Mouse (Mus musculus) forebrain, embryonic 13.5 days (tissue): ENCODE results near the gene Vpreb3. TPM values are rescaled to one million over a fixed set of nuclear protein-coding genes. Genes with fewer than 3 reads are reported as not detected.

ENCODE experiments used
- ATAC-seq: fragments of 200-750 bp; cut with Nextera tagmentation; 2 replicates; pipeline ENCODE4 v1.8.0; 2017
- H3K27ac ChIP-seq: fragments of 300-500 bp; sonication (generic); 2 replicates; pipeline ENCODE4 v1.5.1; 2015; ENCODE audit warnings: inconsistent platforms, mild to moderate bottlenecking, moderate library complexity
- H3K27me3 ChIP-seq: fragments of 300-500 bp; sonication (generic); 2 replicates; pipeline ENCODE4 v1.6.1; 2015; ENCODE audit warnings: mild to moderate bottlenecking, inconsistent platforms
- H3K36me3 ChIP-seq: fragments of 300-500 bp; sonication (generic); 2 replicates; pipeline ENCODE4 v1.6.1; 2015; ENCODE audit warnings: mild to moderate bottlenecking, inconsistent platforms; ENCODE audit not compliant: poor library complexity, severe bottlenecking
- H3K4me1 ChIP-seq: fragments of 300-500 bp; sonication (generic); 2 replicates; pipeline ENCODE4 v1.6.1; 2015; ENCODE audit warnings: inconsistent platforms
- H3K4me2 ChIP-seq: fragments of 300-500 bp; sonication (generic); 2 replicates; pipeline ENCODE4 v1.6.1; 2015; ENCODE audit warnings: inconsistent platforms, mild to moderate bottlenecking, moderate library complexity
- H3K4me3 ChIP-seq: fragments of 300-500 bp; sonication (generic); 2 replicates; pipeline ENCODE4 v1.5.1; 2015; ENCODE audit warnings: mild to moderate bottlenecking, inconsistent platforms
- H3K9ac ChIP-seq: fragments of 300-500 bp; sonication (generic); 2 replicates; pipeline ENCODE4 v1.6.1; 2015; ENCODE audit warnings: mild to moderate bottlenecking, inconsistent platforms
- H3K9me3 ChIP-seq: fragments of 300-500 bp; sonication (generic); replicated peaks from 2 replicates; pipeline ENCODE4 v1.6.1; 2016; ENCODE audit warnings: inconsistent platforms
- WGBS: fragments of 180-500 bp; shearing (Covaris S2); methylation state at CpG from one replicate; pipeline ENCODE4 v1.1.7; 2015; 5-methylcytosine and 5-hydroxymethylcytosine counted together
- polyA plus RNA-seq: library from polyadenylated mRNA; unstranded; fragments of >200 nt; fragmentation: Nextera tagmentation; extraction: Ambion mirVana; gene quantifications from 2 replicates; pipeline ENCODE4 v1.2.1, GENCODE M21; 2015

The Vpreb3 gene
- not detected in 2 replicates for polyA plus RNA-seq

- Histone ChIP-seq H3K9ac (no peak within 1 kb of the TSS), H3K4me3 (no peak within 1 kb of the TSS), H3K4me2 (no peak within 1 kb of the TSS), H3K27ac (no peak within 1 kb of the TSS; the same call in 1 of the 2 replicates), H3K36me3 (no peaks in the 10 kb centered on the region), H3K27me3 (peaks cover 2% of the 10 kb centered on the region; the same call in 1 of the 2 replicates), H3K4me1 (peaks cover 9% of the 10 kb centered on the region; the same call in 1 of the 2 replicates), H3K9me3 (no peaks in the 10 kb centered on the region)
- 85% methylated on average over 15 of the region's 15 CpGs for WGBS
- ATAC-seq, result no peak
These were observed at the start of gene Vpreb3 for GRCm38 (mm10) chr10:75942736-75943477. Vpreb3 (plus strand) TSS chr10:75943057.

GRCm38 (mm10) chr10:75893089-75893750 is 49.6 kb upstream of the Vpreb3 start, which contains the start of gene Derl3:
Derl3 (plus strand) TSS chr10:75893413.
- peak; percentile 99 for ATAC-seq
- Histone ChIP-seq H3K4me1 (peaks cover 6% of the 10 kb centered on the region), H3K4me3 (peak within 1 kb of the TSS; percentile 43), H3K9ac (peak within 1 kb of the TSS; percentile 63), H3K27me3 (no peaks in the 10 kb centered on the region), H3K4me2 (peak within 1 kb of the TSS; percentile 92), H3K27ac (no peak within 1 kb of the TSS; the same call in 1 of the 2 replicates), H3K36me3 (peaks cover 47% of the 10 kb centered on the region), H3K9me3 (no peaks in the 10 kb centered on the region)
- WGBS, result 2% methylated on average over 47 of the region's 51 CpGs

GRCm38 (mm10) chr10:75894601-75895000 is 48.3 kb upstream of the Vpreb3 start:
- WGBS, result 76% methylated on average over 6 of the region's 6 CpGs
- no peaks in the 10 kb centered on the region for H3K9me3 ChIP-seq
- H3K36me3 ChIP-seq, result peaks cover 60% of the 10 kb centered on the region
- no peak overlapping the region for H3K4me3 ChIP-seq
- no peak overlapping the region for H3K9ac ChIP-seq
- H3K27ac ChIP-seq, result no peak overlapping the region
- H3K27me3 ChIP-seq, result no peaks in the 10 kb centered on the region
- peaks cover 6% of the 10 kb centered on the region for H3K4me1 ChIP-seq
- ATAC-seq, result no peak
- H3K4me2 ChIP-seq, result no peak overlapping the region

GRCm38 (mm10) chr10:75895730-75896129 is 47.1 kb upstream of the Vpreb3 start:
- no peaks in the 10 kb centered on the region for H3K9me3 ChIP-seq
- no peaks in the 10 kb centered on the region for H3K27me3 ChIP-seq
- WGBS, result 91% methylated on average over 5 of the region's 5 CpGs
- H3K36me3 ChIP-seq, result peaks cover 69% of the 10 kb centered on the region
- H3K4me2 ChIP-seq, result no peak overlapping the region
- H3K9ac ChIP-seq, result no peak overlapping the region
- H3K4me3 ChIP-seq, result no peak overlapping the region
- ATAC-seq, result no peak
- no peak overlapping the region for H3K27ac ChIP-seq
- peaks cover 6% of the 10 kb centered on the region for H3K4me1 ChIP-seq

- Histone ChIP-seq H3K4me1 (peaks cover 6% of the 10 kb centered on the region), H3K27ac (no peak overlapping the region), H3K9me3 (no peaks in the 10 kb centered on the region), H3K36me3 (peaks cover 74% of the 10 kb centered on the region), H3K4me2 (no peak overlapping the region), H3K4me3 (no peak overlapping the region), H3K27me3 (no peaks in the 10 kb centered on the region), H3K9ac (no peak overlapping the region)
- no peak for ATAC-seq
- WGBS, result 89% methylated on average over 1 of the region's 1 CpGs
These were observed 46.6 kb upstream of the Vpreb3 start for GRCm38 (mm10) chr10:75896208-75896607.

DNA sequence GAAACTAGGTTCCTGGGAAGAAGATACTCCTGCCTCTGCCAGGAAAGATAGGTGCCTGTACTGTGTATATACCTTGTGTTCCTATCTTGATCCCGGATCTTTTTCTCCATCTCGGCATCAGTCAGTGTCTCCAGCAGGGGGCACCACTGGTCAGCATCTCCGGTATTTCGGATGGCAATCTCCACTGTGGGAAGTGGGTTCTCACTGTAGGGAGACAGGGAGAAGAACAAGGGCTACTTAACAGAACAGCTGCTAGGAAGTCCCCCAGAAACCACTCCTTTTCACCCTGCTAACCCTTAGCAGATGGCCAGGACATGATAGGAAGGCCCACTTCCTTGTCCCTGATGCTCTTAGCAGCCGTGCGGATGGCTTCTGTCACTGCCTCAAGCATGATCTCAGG is 45.5 kb upstream of the Vpreb3 start:
- Histone ChIP-seq H3K4me2 (no peak overlapping the region), H3K27ac (no peak overlapping the region), H3K9ac (no peak overlapping the region), H3K4me1 (peaks cover 6% of the 10 kb centered on the region), H3K4me3 (no peak overlapping the region), H3K27me3 (no peaks in the 10 kb centered on the region), H3K36me3 (peaks cover 86% of the 10 kb centered on the region), H3K9me3 (no peaks in the 10 kb centered on the region)
- 41% methylated on average over 6 of the region's 6 CpGs for WGBS
- ATAC-seq, result no peak

DNA sequence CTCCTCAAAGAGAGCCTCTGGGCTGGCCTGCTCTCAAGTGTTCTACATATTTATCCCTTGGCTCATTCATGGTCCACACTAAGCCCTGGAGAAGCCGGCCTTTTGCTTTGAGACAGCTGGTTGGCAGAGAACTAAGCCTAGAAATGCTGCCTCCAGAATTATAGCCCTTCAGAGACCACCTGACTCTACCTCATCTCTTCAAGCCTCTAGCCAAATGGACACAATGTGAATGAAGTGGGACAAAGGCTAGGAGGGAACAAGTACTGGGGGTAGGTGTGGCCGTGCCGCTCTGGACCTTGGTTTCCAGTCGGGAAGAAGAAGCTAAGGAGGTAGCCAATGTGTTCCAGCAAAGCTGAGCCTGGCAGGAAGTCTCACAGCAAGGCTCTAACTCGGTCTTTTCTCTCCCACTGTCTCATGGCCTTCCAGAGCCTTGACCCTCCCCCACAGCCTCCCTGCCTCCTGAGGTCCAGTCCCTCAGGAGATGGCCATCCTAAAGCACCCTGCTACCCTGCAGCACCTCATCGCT is 44.8 kb upstream of the Vpreb3 start:
- Histone ChIP-seq H3K9me3 (no peaks in the 10 kb centered on the region), H3K27ac (no peak overlapping the region), H3K4me2 (no peak overlapping the region), H3K4me3 (no peak overlapping the region), H3K4me1 (peaks cover 6% of the 10 kb centered on the region), H3K9ac (no peak overlapping the region), H3K27me3 (no peaks in the 10 kb centered on the region), H3K36me3 (peaks cover 93% of the 10 kb centered on the region)
- 83% methylated on average over 6 of the region's 6 CpGs for WGBS
- no peak for ATAC-seq

- no peak overlapping the region for H3K27ac ChIP-seq
- no peak overlapping the region for H3K4me3 ChIP-seq
- no peaks in the 10 kb centered on the region for H3K27me3 ChIP-seq
- peaks cover 96% of the 10 kb centered on the region for H3K36me3 ChIP-seq
- H3K4me1 ChIP-seq, result no peaks in the 10 kb centered on the region
- WGBS, result 78% methylated on average over 3 of the region's 3 CpGs
- H3K9ac ChIP-seq, result no peak overlapping the region
- no peak for ATAC-seq
- no peaks in the 10 kb centered on the region for H3K9me3 ChIP-seq
- no peak overlapping the region for H3K4me2 ChIP-seq
These were observed 44.0 kb upstream of the Vpreb3 start for GRCm38 (mm10) chr10:75898846-75899245.

- 93% methylated on average over 5 of the region's 5 CpGs for WGBS
- Histone ChIP-seq H3K36me3 (peaks cover 97% of the 10 kb centered on the region), H3K27me3 (no peaks in the 10 kb centered on the region), H3K9ac (no peak overlapping the region), H3K4me3 (no peak overlapping the region), H3K4me1 (no peaks in the 10 kb centered on the region), H3K9me3 (no peaks in the 10 kb centered on the region), H3K27ac (no peak overlapping the region), H3K4me2 (no peak overlapping the region)
- no peak for ATAC-seq
These were observed 38.5 kb upstream of the Vpreb3 start for GRCm38 (mm10) chr10:75904391-75904790.

DNA sequence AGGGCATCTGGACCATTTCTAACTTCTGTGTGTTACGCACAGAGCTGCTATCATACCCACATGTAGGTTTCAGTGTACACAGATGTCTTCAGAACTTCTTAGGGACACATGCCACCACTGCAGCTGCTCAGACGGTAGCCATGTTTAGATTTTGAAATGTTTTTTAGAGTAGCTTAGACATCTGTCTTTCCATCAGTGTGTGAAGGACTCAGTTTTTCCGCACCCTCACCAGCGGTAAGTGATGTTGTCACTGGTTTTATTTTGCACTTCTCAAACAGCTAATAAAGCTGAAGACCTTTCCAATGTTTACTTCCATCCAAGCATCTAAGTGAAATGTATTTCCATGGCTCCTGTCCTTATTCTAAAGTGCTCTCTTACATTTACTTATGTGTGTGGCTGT is 36.0 kb upstream of the Vpreb3 start:
- no peak overlapping the region for H3K4me2 ChIP-seq
- H3K27me3 ChIP-seq, result no peaks in the 10 kb centered on the region
- ATAC-seq, result no peak
- H3K27ac ChIP-seq, result no peak overlapping the region
- no peak overlapping the region for H3K9ac ChIP-seq
- H3K4me1 ChIP-seq, result no peaks in the 10 kb centered on the region
- H3K4me3 ChIP-seq, result no peak overlapping the region
- H3K36me3 ChIP-seq, result peaks cover 99% of the 10 kb centered on the region
- WGBS, result 96% methylated on average over 4 of the region's 4 CpGs
- H3K9me3 ChIP-seq, result no peaks in the 10 kb centered on the region

GRCm38 (mm10) chr10:75910698-75911097 is 32.2 kb upstream of the Vpreb3 start:
- H3K4me3 ChIP-seq, result no peak overlapping the region
- H3K27ac ChIP-seq, result no peak overlapping the region
- H3K9ac ChIP-seq, result no peak overlapping the region
- 90% methylated on average over 2 of the region's 2 CpGs for WGBS
- H3K4me2 ChIP-seq, result no peak overlapping the region
- no peaks in the 10 kb centered on the region for H3K4me1 ChIP-seq
- no peaks in the 10 kb centered on the region for H3K9me3 ChIP-seq
- no peak for ATAC-seq
- H3K27me3 ChIP-seq, result no peaks in the 10 kb centered on the region
- peaks cover 95% of the 10 kb centered on the region for H3K36me3 ChIP-seq

DNA sequence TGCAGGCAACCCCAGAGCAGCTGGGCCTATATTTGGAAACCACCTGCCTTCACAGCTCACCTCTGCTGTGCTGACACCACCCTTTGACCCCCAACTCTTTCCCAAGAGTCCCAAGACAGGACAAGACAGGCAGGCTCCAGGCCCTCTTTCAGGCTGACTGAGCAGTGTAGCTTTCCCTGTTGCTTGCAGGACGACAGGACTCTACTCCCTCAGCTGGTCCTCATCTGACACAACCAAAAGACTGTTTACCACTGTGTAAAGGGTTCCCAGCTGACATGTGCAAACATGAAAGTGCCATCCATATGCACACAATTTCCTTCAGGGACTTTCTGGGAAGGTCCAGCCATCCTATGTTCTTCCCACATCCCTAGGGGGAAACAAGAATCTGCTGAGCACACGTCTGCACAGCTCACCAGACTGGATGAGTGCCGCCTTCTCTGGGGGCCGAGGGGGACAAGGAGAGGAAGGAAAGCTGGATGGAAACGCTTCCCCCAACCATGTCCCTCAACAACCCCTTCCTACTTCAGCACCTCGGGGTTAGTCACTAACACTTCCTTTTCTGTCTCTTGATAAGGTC is 29.8 kb upstream of the Vpreb3 start:
- no peak for ATAC-seq
- 74% methylated on average over 6 of the region's 6 CpGs for WGBS
- H3K27me3 ChIP-seq, result no peaks in the 10 kb centered on the region
- no peak overlapping the region for H3K4me2 ChIP-seq
- no peak overlapping the region for H3K27ac ChIP-seq
- H3K4me1 ChIP-seq, result peaks cover under 1% of the 10 kb centered on the region
- no peak overlapping the region for H3K9ac ChIP-seq
- no peaks in the 10 kb centered on the region for H3K9me3 ChIP-seq
- H3K36me3 ChIP-seq, result peaks cover 87% of the 10 kb centered on the region
- H3K4me3 ChIP-seq, result no peak overlapping the region
